Mouse (Mus musculus): ENCODE data around the gene Vmn2r53. TPM values are rescaled to one million over a fixed set of nuclear protein-coding genes. Genes with fewer than 3 reads are reported as not detected.
"Not testable (repeated sequence)": the region's sequence is repeated elsewhere in the genome, so short reads cannot be mapped to it uniquely, and the experiment has no call there.

The Vmn2r53 gene
- not detected in 2 replicates for polyA plus RNA-seq (2015; fragmentation: Nextera tagmentation; extraction: Ambion mirVana)

- H3K27ac ChIP-seq, result no peak within 1 kb of the TSS
- no peak within 1 kb of the TSS for H3K9ac ChIP-seq
- no peak within 1 kb of the TSS for H3K4me3 ChIP-seq
- no peaks in the 10 kb centered on the region for H3K27me3 ChIP-seq
- H3K4me2 ChIP-seq, result no peak within 1 kb of the TSS
- H3K36me3 ChIP-seq, result no peaks in the 10 kb centered on the region
- no peak for ATAC-seq (ENCODE audit: borderline replicate concordance, extremely low read depth, low FRiP score, low TSS enrichment)
- no peaks in the 10 kb centered on the region for H3K4me1 ChIP-seq
- H3K9me3 ChIP-seq, result no peaks in the 10 kb centered on the region
Measured at GRCm38 (mm10) chr7:12608688-12609087, at the start of gene Vmn2r53. TSS of gene Vmn2r53 (minus strand) at chr7:12608788.

GRCm38 (mm10) chr7:12640219-12640618 is 31.6 kb upstream of the Vmn2r53 start, which contains the start of gene Vmn2r54:
TSS of gene Vmn2r54 (minus strand) at chr7:12640319.
- not testable (repeated sequence) for ATAC-seq (ENCODE audit: borderline replicate concordance, extremely low read depth, low FRiP score, low TSS enrichment)
- WGBS, result 61% methylated on average over 3 of the region's 4 CpGs

More at GRCm38 (mm10) chr7:12640219-12640618, 31.6 kb upstream of the Vmn2r53 start, which contains the start of gene Vmn2r54:
- not testable (repeated sequence) for H3K9me3 ChIP-seq, H3K27me3 ChIP-seq, H3K36me3 ChIP-seq, H3K4me1 ChIP-seq, H3K4me3 ChIP-seq, H3K27ac ChIP-seq, H3K9ac ChIP-seq, H3K4me2 ChIP-seq

Other genes with a start within 250 kb of the Vmn2r53 start
- not detected in 2 replicates for gene Vmn1r84, start 239.5 kb downstream of the Vmn2r53 start, polyA plus RNA-seq (2015; fragmentation: Nextera tagmentation; extraction: Ambion mirVana)
- gene Zfp551, start 186.0 kb downstream of the Vmn2r53 start, polyA plus RNA-seq (2015; fragmentation: Nextera tagmentation; extraction: Ambion mirVana), result 3.3 and 3.6 TPM in 2 replicates
- 22.1 and 24.3 TPM in 2 replicates for gene Zfp606, start 130.5 kb downstream of the Vmn2r53 start, polyA plus RNA-seq (2015; fragmentation: Nextera tagmentation; extraction: Ambion mirVana)
- not detected in 2 replicates for gene 2900092C05Rik, start 96.3 kb downstream of the Vmn2r53 start, polyA plus RNA-seq (2015; fragmentation: Nextera tagmentation; extraction: Ambion mirVana)
- gene Vmn2r54, start 31.5 kb upstream of the Vmn2r53 start, polyA plus RNA-seq (2015; fragmentation: Nextera tagmentation; extraction: Ambion mirVana), result not detected in 2 replicates
- not detected in 2 replicates for gene Vmn2r55, start 76.2 kb upstream of the Vmn2r53 start, polyA plus RNA-seq (2015; fragmentation: Nextera tagmentation; extraction: Ambion mirVana)
- gene Vmn2r56, start 126.2 kb upstream of the Vmn2r53 start, polyA plus RNA-seq (2015; fragmentation: Nextera tagmentation; extraction: Ambion mirVana), result not detected in 2 replicates
- gene Zscan18, start 194.8 kb upstream of the Vmn2r53 start, polyA plus RNA-seq (2015; fragmentation: Nextera tagmentation; extraction: Ambion mirVana), result 6.0 and 6.6 TPM in 2 replicates
- gene Zfp329, start 210.1 kb upstream of the Vmn2r53 start, polyA plus RNA-seq (2015; fragmentation: Nextera tagmentation; extraction: Ambion mirVana), result 12.5 and 14.2 TPM in 2 replicates
- 40.0 and 48.4 TPM in 2 replicates for gene Zfp110, start 226.0 kb upstream of the Vmn2r53 start, polyA plus RNA-seq (2015; fragmentation: Nextera tagmentation; extraction: Ambion mirVana)